Mouse (Mus musculus) embryonic facial prominence, embryonic 13.5 days (tissue): ENCODE measurements around the gene Shank1. TPM values are rescaled to one million over a fixed set of nuclear protein-coding genes. Genes with fewer than 3 reads are reported as not detected.
A peak's percentile ranks its signal among the peaks of the same experiment; 100 is the strongest.

Experiments used
- ATAC-seq: fragments of 200-750 bp; cut with Nextera tagmentation; 2 replicates; pipeline ENCODE4 v1.8.0; 2017; ENCODE audit warnings: low read depth; ENCODE audit not compliant: insufficient number of reproducible peaks, insufficient read depth, low FRiP score, low TSS enrichment
- H3K27ac ChIP-seq: fragments of 300-500 bp; sonication (generic); 2 replicates; pipeline ENCODE4 v1.5.1; 2015; ENCODE audit warnings: moderate library complexity, mild to moderate bottlenecking, inconsistent platforms
- H3K27me3 ChIP-seq: fragments of 300-500 bp; sonication (generic); 2 replicates; pipeline ENCODE4 v1.6.1; 2015; ENCODE audit warnings: mild to moderate bottlenecking, inconsistent platforms
- H3K36me3 ChIP-seq: fragments of 300-500 bp; sonication (generic); 2 replicates; pipeline ENCODE4 v1.6.1; 2015; ENCODE audit warnings: mild to moderate bottlenecking, inconsistent platforms
- H3K4me1 ChIP-seq: fragments of 300-500 bp; sonication (generic); 2 replicates; pipeline ENCODE4 v1.6.1; 2015; ENCODE audit warnings: inconsistent platforms
- H3K4me2 ChIP-seq: fragments of 300-500 bp; sonication (generic); 2 replicates; pipeline ENCODE4 v1.6.1; 2015; ENCODE audit warnings: moderate library complexity, mild to moderate bottlenecking, inconsistent platforms
- H3K4me3 ChIP-seq: fragments of 300-500 bp; sonication (generic); 2 replicates; pipeline ENCODE4 v1.5.1; 2015; ENCODE audit warnings: mild to moderate bottlenecking, inconsistent platforms
- H3K9ac ChIP-seq: fragments of 300-500 bp; sonication (generic); 2 replicates; pipeline ENCODE4 v1.6.1; 2015; ENCODE audit warnings: mild to moderate bottlenecking, inconsistent platforms
- H3K9me3 ChIP-seq: fragments of 300-500 bp; sonication (generic); 2 replicates; pipeline ENCODE4 v1.6.1; 2016; ENCODE audit warnings: inconsistent platforms
- WGBS: fragments of 180-500 bp; shearing (Covaris S2); methylation state at CpG from one replicate; pipeline ENCODE4 v1.1.7; 2015; ENCODE audit warnings: mixed read lengths; 5-methylcytosine and 5-hydroxymethylcytosine counted together
- polyA plus RNA-seq: library from polyadenylated mRNA; unstranded; fragments of >200 nt; fragmentation: Nextera tagmentation; extraction: Ambion mirVana; gene quantifications from 2 replicates; pipeline ENCODE4 v1.2.1, GENCODE M21; 2015

The Shank1 gene
- polyA plus RNA-seq, 1 experiment from 2014 or later, result 5.5 TPM

GRCm38 (mm10) chr7:44358012-44358411 lies 48.0 kb downstream of the Shank1 start:
- 11% methylated on average over 5 of the region's 5 CpGs for WGBS
- Histone ChIP-seq H3K36me3 (no peaks in the 10 kb centered on the region), H3K27ac (no peak overlapping the region), H3K4me2 (no peak overlapping the region; the same call in 1 of the 2 replicates), H3K4me3 (no peak overlapping the region), H3K9me3 (no peaks in the 10 kb centered on the region), H3K9ac (no peak overlapping the region), H3K4me1 (peaks cover 48% of the 10 kb centered on the region), H3K27me3 (peaks cover 93% of the 10 kb centered on the region)
- ATAC-seq, result no peak

- Histone ChIP-seq H3K4me3 (peak overlapping the region; percentile 49), H3K4me2 (peak overlapping the region; percentile 79), H3K36me3 (no peaks in the 10 kb centered on the region), H3K9ac (peak overlapping the region; percentile 47), H3K27me3 (peaks cover 90% of the 10 kb centered on the region), H3K4me1 (peaks cover 39% of the 10 kb centered on the region), H3K27ac (no peak overlapping the region), H3K9me3 (no peaks in the 10 kb centered on the region)
- WGBS, result 5% methylated on average over 25 of the region's 26 CpGs
- ATAC-seq, result no peak
Measured at GRCm38 (mm10) chr7:44358886-44359654, 49.0 kb downstream of the Shank1 start.

- no peak overlapping the region for H3K27ac ChIP-seq
- peaks cover 35% of the 10 kb centered on the region for H3K4me1 ChIP-seq
- H3K27me3 ChIP-seq, result peaks cover 87% of the 10 kb centered on the region
- no peaks in the 10 kb centered on the region for H3K9me3 ChIP-seq
- no peaks in the 10 kb centered on the region for H3K36me3 ChIP-seq
- ATAC-seq, result peak; percentile 56
- peak overlapping the region; percentile 59; the same call in 1 of the 2 replicates for H3K9ac ChIP-seq
- peak overlapping the region; percentile 79 for H3K4me2 ChIP-seq
- WGBS, result 1% methylated on average over 54 of the region's 54 CpGs
- H3K4me3 ChIP-seq, result peak overlapping the region; percentile 49
Measured at GRCm38 (mm10) chr7:44359908-44360672, 50.0 kb downstream of the Shank1 start.

GRCm38 (mm10) chr7:44360792-44361301 lies 50.8 kb downstream of the Shank1 start:
- no peak overlapping the region for H3K27ac ChIP-seq
- ATAC-seq, result no peak
- no peak overlapping the region for H3K9ac ChIP-seq
- 8% methylated on average over 21 of the region's 21 CpGs for WGBS
- H3K4me2 ChIP-seq, result peak overlapping the region; percentile 79
- no peaks in the 10 kb centered on the region for H3K9me3 ChIP-seq
- peaks cover 35% of the 10 kb centered on the region for H3K4me1 ChIP-seq
- peak overlapping the region; percentile 49 for H3K4me3 ChIP-seq
- H3K27me3 ChIP-seq, result peaks cover 79% of the 10 kb centered on the region
- no peaks in the 10 kb centered on the region for H3K36me3 ChIP-seq

- ATAC-seq, result no peak
- Histone ChIP-seq H3K27ac (no peak overlapping the region), H3K27me3 (no peaks in the 10 kb centered on the region), H3K4me3 (no peak overlapping the region), H3K36me3 (no peaks in the 10 kb centered on the region), H3K9me3 (no peaks in the 10 kb centered on the region), H3K9ac (no peak overlapping the region), H3K4me1 (peaks cover 14% of the 10 kb centered on the region), H3K4me2 (no peak overlapping the region)
- WGBS, result 91% methylated on average over 8 of the region's 8 CpGs
Measured at GRCm38 (mm10) chr7:44372678-44373077, 62.6 kb downstream of the Shank1 start.

GRCm38 (mm10) chr7:44373460-44373859 lies 63.4 kb downstream of the Shank1 start:
- Histone ChIP-seq H3K27me3 (peaks cover 6% of the 10 kb centered on the region), H3K36me3 (no peaks in the 10 kb centered on the region), H3K4me3 (peak overlapping the region; percentile 64), H3K9ac (peak overlapping the region; percentile 60; the same call in 1 of the 2 replicates), H3K27ac (peak overlapping the region; percentile 78; the same call in 1 of the 2 replicates), H3K4me1 (peaks cover 14% of the 10 kb centered on the region), H3K4me2 (peak overlapping the region; percentile 80), H3K9me3 (no peaks in the 10 kb centered on the region)
- ATAC-seq, result peak; percentile 23; the same call in 1 of the 2 replicates
- WGBS, result 11% methylated on average over 7 of the region's 7 CpGs

GRCm38 (mm10) chr7:44373889-44374652 lies 64.0 kb downstream of the Shank1 start:
- Histone ChIP-seq H3K4me2 (peak overlapping the region; percentile 80), H3K9me3 (no peaks in the 10 kb centered on the region), H3K27ac (peak overlapping the region; percentile 78), H3K4me1 (peaks cover 14% of the 10 kb centered on the region), H3K4me3 (peak overlapping the region; percentile 64), H3K9ac (peak overlapping the region; percentile 78), H3K27me3 (peaks cover 8% of the 10 kb centered on the region), H3K36me3 (no peaks in the 10 kb centered on the region)
- 1% methylated on average over 19 of the region's 19 CpGs for WGBS
- ATAC-seq, result peak; percentile 85

GRCm38 (mm10) chr7:44374756-44375155 lies 64.7 kb downstream of the Shank1 start:
- Histone ChIP-seq H3K27ac (peak overlapping the region; percentile 78; the same call in 1 of the 2 replicates), H3K9ac (peak overlapping the region; percentile 78), H3K9me3 (no peaks in the 10 kb centered on the region), H3K4me3 (peak overlapping the region; percentile 64), H3K27me3 (peaks cover 8% of the 10 kb centered on the region), H3K36me3 (no peaks in the 10 kb centered on the region), H3K4me2 (peak overlapping the region; percentile 80), H3K4me1 (peaks cover 14% of the 10 kb centered on the region)
- WGBS, result under 1% methylated on average over 5 of the region's 5 CpGs
- ATAC-seq, result no peak

- peaks cover 8% of the 10 kb centered on the region for H3K27me3 ChIP-seq
- no peak overlapping the region for H3K27ac ChIP-seq
- no peaks in the 10 kb centered on the region for H3K9me3 ChIP-seq
- H3K9ac ChIP-seq, result peak overlapping the region; percentile 78
- ATAC-seq, result no peak
- H3K4me1 ChIP-seq, result peaks cover 14% of the 10 kb centered on the region
- H3K4me2 ChIP-seq, result peak overlapping the region; percentile 80
- 5% methylated on average over 10 of the region's 10 CpGs for WGBS
- H3K4me3 ChIP-seq, result peak overlapping the region; percentile 64
- no peaks in the 10 kb centered on the region for H3K36me3 ChIP-seq
Measured at GRCm38 (mm10) chr7:44375207-44375606, 65.2 kb downstream of the Shank1 start.

GRCm38 (mm10) chr7:44375793-44376192 lies 65.7 kb downstream of the Shank1 start:
- H3K4me1 ChIP-seq, result peaks cover 14% of the 10 kb centered on the region
- H3K27ac ChIP-seq, result no peak overlapping the region
- no peak for ATAC-seq
- no peak overlapping the region for H3K9ac ChIP-seq
- H3K9me3 ChIP-seq, result no peaks in the 10 kb centered on the region
- H3K36me3 ChIP-seq, result no peaks in the 10 kb centered on the region
- WGBS, result 65% methylated on average over 3 of the region's 3 CpGs
- H3K27me3 ChIP-seq, result peaks cover 8% of the 10 kb centered on the region
- no peak overlapping the region for H3K4me3 ChIP-seq
- H3K4me2 ChIP-seq, result no peak overlapping the region

GRCm38 (mm10) chr7:44378290-44378689 lies 68.2 kb downstream of the Shank1 start:
- H3K27me3 ChIP-seq, result peaks cover 11% of the 10 kb centered on the region
- no peak overlapping the region for H3K4me2 ChIP-seq
- H3K36me3 ChIP-seq, result no peaks in the 10 kb centered on the region
- H3K27ac ChIP-seq, result no peak overlapping the region
- ATAC-seq, result no peak
- H3K9me3 ChIP-seq, result no peaks in the 10 kb centered on the region
- no peak overlapping the region for H3K4me3 ChIP-seq
- WGBS, result 60% methylated on average over 4 of the region's 4 CpGs
- H3K9ac ChIP-seq, result no peak overlapping the region
- H3K4me1 ChIP-seq, result peaks cover 11% of the 10 kb centered on the region
